ENCODE assay signal across 34 mouse cellular contexts in genomic region chr6:30439576-30439975, GRCm38 (mm10).
"Had no signal": no experiment of that assay in that cellular context is flagged by ENCODE, and none has a peak within 500 bp of the region (broad histone marks: within the 10 kb centered on the region; RNA-seq: fewer than 3 reads in every experiment).

No protein-coding gene starts in this region.

- H3K9ac ChIP-seq: heart, embryonic 12.5 days; heart, embryonic 13.5 days; heart, embryonic 15.5 days; hindbrain, embryonic 12.5 days; hindbrain, embryonic 13.5 days; hindbrain, embryonic 14.5 days; hindbrain, embryonic 15.5 days; intestine, embryonic 15.5 days; kidney, embryonic 15.5 days had no signal

- H3K4me3 ChIP-seq: heart, embryonic 12.5 days; heart, embryonic 13.5 days; heart, embryonic 15.5 days; hindbrain, embryonic 10.5 days; hindbrain, embryonic 12.5 days; hindbrain, embryonic 13.5 days; hindbrain, embryonic 15.5 days; intestine, embryonic 15.5 days; kidney, embryonic 15.5 days; layer of hippocampus, adult 2 months; left cerebral cortex, adult 2 months had no signal

- DNase-seq: heart, postnatal 10 days; heart, postnatal 14 days; heart, postnatal 36 days; kidney, adult 11 months; kidney, adult 18-20 months; kidney, adult 2 months; kidney, adult 8-10 months; kidney, adult 9 months; kidney, postnatal 10 days; kidney, postnatal 14 days; kidney, postnatal 25 days; kidney, postnatal 36 days; kidney, postnatal 4 days; layer of hippocampus, adult 9-11 months; layer of hippocampus, postnatal 36 days had no signal

- H3K9me3 ChIP-seq: heart, embryonic 12.5 days; heart, embryonic 13.5 days; heart, embryonic 15.5 days; hindbrain, embryonic 10.5 days; hindbrain, embryonic 12.5 days; hindbrain, embryonic 13.5 days; hindbrain, embryonic 15.5 days; intestine, embryonic 15.5 days; kidney, embryonic 15.5 days had no signal

- H3K27ac ChIP-seq: heart, embryonic 13.5 days; heart, embryonic 15.5 days; hindbrain, embryonic 10.5 days; hindbrain, embryonic 12.5 days; hindbrain, embryonic 13.5 days; hindbrain, embryonic 14.5 days; hindbrain, embryonic 15.5 days; hindbrain, postnatal 0 days; intestine, embryonic 15.5 days; kidney, embryonic 15.5 days; kidney, postnatal 0 days; layer of hippocampus, adult 2 months; left cerebral cortex, adult 2 months had no signal

- H3K4me1 ChIP-seq: hindbrain, embryonic 10.5 days; hindbrain, embryonic 12.5 days; hindbrain, embryonic 13.5 days; hindbrain, embryonic 15.5 days; intestine, embryonic 15.5 days had no signal

- H3K4me2 ChIP-seq: heart, embryonic 11.5 days; heart, embryonic 12.5 days; heart, embryonic 13.5 days; heart, embryonic 15.5 days; hindbrain, embryonic 12.5 days; hindbrain, embryonic 13.5 days; hindbrain, embryonic 14.5 days; hindbrain, embryonic 15.5 days; intestine, embryonic 15.5 days; kidney, embryonic 15.5 days had no signal

- ATAC-seq: hindbrain, embryonic 16.5 days; hindbrain, postnatal 0 days; inflammation-experienced regulatory T-cells, adult 6 months; intestine, embryonic 15.5 days; intestine, embryonic 16.5 days; intestine, postnatal 0 days had no signal

- H3K27me3 ChIP-seq: heart, embryonic 12.5 days; heart, embryonic 13.5 days; heart, embryonic 15.5 days; hindbrain, embryonic 12.5 days; hindbrain, embryonic 13.5 days; hindbrain, embryonic 15.5 days; intestine, embryonic 15.5 days; kidney, embryonic 15.5 days had no signal
